Mouse (Mus musculus): ENCODE results near the gene Trmt11.

DNA sequence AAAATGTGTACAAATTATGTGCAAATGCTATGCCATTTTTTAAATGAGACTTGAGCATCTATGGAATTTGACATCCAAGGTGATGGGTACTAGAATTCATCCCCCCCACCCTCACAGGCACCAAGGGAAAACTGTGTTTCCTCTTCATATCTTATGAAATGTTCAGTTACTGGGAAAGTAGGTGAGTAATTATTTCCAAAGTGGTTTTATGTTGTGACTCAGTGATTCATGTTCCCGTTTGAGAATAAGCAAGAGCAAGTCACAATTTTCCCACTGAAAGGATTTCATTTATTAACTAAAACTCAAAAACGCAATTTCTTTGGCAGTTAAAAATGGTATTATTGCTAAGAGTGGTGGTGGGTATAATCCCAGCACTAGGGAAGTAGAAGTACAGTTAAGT, 95.8 kb downstream of the Trmt11 start:
- TF ChIP-seq HCFC1 (IDR thresholded peaks at IDR 0.05; ENCODE audit: borderline replicate concordance, insufficient read depth, low read length) (no peak), CHD2 (IDR thresholded peaks at IDR 0.05; ENCODE audit: low read depth, low read length) (no peak), ZNF384 (IDR thresholded peaks at IDR 0.05; ENCODE audit: low read depth, low read length) (no peak), MAFK (IDR thresholded peaks at IDR 0.05; ENCODE audit: insufficient read depth, low read depth, low read length) (no peak), ZC3H11A (IDR thresholded peaks at IDR 0.05; ENCODE audit: borderline replicate concordance, low read depth, low read length) (no peak)

Measured in ES-E14 (cell line).